Mouse (Mus musculus) thymus, adult 2 months (tissue): ENCODE measurements at regions not wholly inside any gene's neighbourhood (a gene's known extent, or its start where the extent isn't known, plus 50 kb on each side); places are given as distances from the start of the nearest gene placed in this dataset.

Experiments
- CTCF ChIP-seq: fragments of 200-500 bp; IDR thresholded peaks from 2 replicates; pipeline ENCODE4 v1.5.1; 2012; ENCODE audit warnings: mild to moderate bottlenecking, control low read depth, low read length, moderate library complexity, borderline replicate concordance; ENCODE audit not compliant: control insufficient read depth, poor library complexity, insufficient read depth; ENCODE audit errors: extremely low read depth
- POLR2A ChIP-seq: fragments of 200-500 bp; IDR thresholded peaks from 2 replicates; pipeline ENCODE4 v1.6.1; 2012; ENCODE audit warnings: mild to moderate bottlenecking, low read length, control low read depth, moderate library complexity; ENCODE audit not compliant: control insufficient read depth, poor library complexity, insufficient read depth; ENCODE audit errors: extremely low read depth

GRCm38 (mm10) chr17:65170691-65171090 is 334.8 kb upstream of the 4930583I09Rik start:
- TF ChIP-seq POLR2A (no peak), CTCF (no peak)
